Mouse (Mus musculus) brown adipose tissue, adult 24 weeks (tissue): ENCODE results near the gene Pdzrn3. TPM values are rescaled to one million over a fixed set of nuclear protein-coding genes. Genes with fewer than 3 reads are reported as not detected.

Source experiments
- H3K27ac ChIP-seq: fragments of 200-500 bp; replicated peaks from 2 replicates; pipeline ENCODE4 v1.5.1; 2012; ENCODE audit warnings: low read depth, mild to moderate bottlenecking, low read length
- H3K4me1 ChIP-seq: fragments of 200-500 bp; 2 replicates; pipeline ENCODE4 v1.6.1; 2012; ENCODE audit warnings: low read length, mixed read lengths; ENCODE audit not compliant: control insufficient read depth, insufficient read depth, insufficient read length
- H3K4me3 ChIP-seq: fragments of 200-500 bp; 2 replicates; pipeline ENCODE4 v1.5.1; 2012; ENCODE audit warnings: low read depth, mild to moderate bottlenecking, low read length, moderate library complexity; ENCODE audit not compliant: insufficient read depth
- polyA plus RNA-seq: library from polyadenylated mRNA; stranded (reverse); fragments of >200 nt; gene quantifications from 2 replicates; pipeline ENCODE4 v1.2.4, GENCODE M21; 2012; ENCODE audit not compliant: missing spikeins, insufficient read depth, insufficient read length

Pdzrn3 gene
- polyA plus RNA-seq, 1 experiment: 8.0 TPM

DNA sequence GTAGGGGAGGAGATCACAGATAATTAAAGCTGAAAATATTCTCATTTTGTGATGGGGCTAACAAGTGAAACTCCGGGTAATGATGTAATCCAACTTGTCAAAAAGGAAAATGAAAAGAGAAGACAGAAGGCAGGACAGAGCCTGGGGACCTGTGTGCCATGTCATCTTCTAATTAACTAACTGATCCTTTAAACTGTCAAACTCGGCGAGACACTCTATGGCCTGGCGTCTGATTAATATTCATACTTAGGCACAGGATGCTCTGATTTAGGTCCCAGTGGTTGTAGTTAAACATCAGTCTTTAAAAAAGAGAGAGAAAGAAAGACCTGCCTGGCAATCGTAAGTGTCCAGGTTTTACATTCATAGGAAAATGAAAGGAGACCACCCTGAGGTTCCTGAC lies 164.6 kb downstream of the Pdzrn3 start:
- no peak overlapping the region for H3K4me3 ChIP-seq
- H3K27ac ChIP-seq: no peak overlapping the region
- no peaks in the 10 kb centered on the region for H3K4me1 ChIP-seq

GRCm38 (mm10) chr6:101212086-101212485 lies 165.6 kb downstream of the Pdzrn3 start:
- no peak overlapping the region for H3K4me3 ChIP-seq
- no peak overlapping the region for H3K27ac ChIP-seq
- no peaks in the 10 kb centered on the region for H3K4me1 ChIP-seq

DNA sequence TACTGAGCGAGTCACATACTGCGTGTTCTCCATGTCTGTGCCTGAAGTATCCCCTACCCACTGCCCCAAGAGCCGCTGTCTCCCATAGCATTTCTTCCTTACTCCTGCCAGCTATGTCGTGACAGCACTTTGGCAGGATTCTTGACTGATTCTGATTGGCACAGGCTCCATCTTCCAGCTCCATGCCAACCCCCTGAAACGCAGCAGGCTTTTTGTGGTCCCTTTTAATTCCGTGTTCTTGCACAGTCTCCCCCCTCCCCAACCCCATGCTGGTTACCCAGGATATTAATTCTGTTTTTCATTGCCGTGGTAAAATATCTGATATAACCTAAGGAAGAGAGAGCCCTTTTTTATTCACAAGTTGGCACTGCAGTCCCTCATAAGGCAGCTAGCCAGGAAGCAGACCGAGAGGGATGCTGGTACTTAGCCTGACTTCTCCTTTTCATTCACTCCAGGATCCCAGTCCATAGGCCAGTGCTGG lies 166.3 kb downstream of the Pdzrn3 start:
- H3K4me1 ChIP-seq: no peaks in the 10 kb centered on the region
- no peak overlapping the region for H3K4me3 ChIP-seq
- H3K27ac ChIP-seq: no peak overlapping the region

DNA sequence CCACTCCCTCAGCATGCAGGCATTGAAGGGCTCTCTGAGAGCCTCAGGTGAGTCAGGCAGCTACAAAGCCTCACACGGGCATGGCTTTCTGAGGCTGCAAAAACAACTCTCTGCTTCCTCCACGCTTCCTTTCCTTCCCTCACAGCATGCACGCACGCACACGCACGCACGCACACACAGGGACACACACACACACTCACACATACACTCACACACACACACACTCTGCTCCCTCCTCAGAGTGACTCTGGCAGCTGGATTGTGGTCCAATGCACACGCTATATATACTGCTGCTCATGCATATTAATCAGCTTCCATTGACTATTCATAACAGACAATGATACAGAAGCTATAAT lies 178.8 kb downstream of the Pdzrn3 start:
- H3K4me3 ChIP-seq: no peak overlapping the region
- no peaks in the 10 kb centered on the region for H3K4me1 ChIP-seq
- H3K27ac ChIP-seq: no peak overlapping the region

DNA sequence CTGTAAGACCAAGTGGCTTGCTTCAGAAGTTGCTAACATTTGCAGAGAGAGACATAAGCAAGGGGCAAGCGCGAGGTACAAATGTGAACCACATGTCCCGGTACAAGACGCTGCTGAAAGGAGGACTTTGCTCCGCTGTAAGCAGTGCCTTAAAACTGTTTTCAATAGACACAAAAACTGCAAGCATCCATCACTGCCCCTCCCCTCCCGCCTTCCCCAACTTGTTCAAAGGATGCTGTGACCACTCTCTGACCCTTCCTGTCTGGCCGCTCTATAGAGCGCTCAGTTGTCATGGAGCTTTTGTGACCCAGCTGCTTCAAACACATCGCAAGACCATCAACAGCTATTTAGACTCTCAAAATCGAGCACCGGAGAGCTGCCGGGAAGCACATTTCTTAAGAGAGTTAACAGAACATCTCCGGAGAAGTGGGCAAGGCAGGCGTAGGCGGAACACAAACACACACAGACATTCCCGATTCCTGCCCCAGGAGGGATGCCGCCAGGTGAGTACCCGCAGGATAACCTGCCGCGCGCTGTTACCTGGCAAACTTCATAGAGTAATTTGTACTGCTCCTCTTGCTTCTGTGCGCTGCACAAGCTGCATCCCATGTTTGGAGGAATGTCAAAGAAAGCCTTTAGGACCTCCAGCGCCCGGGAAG lies 179.3 kb downstream of the Pdzrn3 start:
- no peak overlapping the region for H3K4me3 ChIP-seq
- H3K27ac ChIP-seq: no peak overlapping the region
- H3K4me1 ChIP-seq: no peaks in the 10 kb centered on the region

DNA sequence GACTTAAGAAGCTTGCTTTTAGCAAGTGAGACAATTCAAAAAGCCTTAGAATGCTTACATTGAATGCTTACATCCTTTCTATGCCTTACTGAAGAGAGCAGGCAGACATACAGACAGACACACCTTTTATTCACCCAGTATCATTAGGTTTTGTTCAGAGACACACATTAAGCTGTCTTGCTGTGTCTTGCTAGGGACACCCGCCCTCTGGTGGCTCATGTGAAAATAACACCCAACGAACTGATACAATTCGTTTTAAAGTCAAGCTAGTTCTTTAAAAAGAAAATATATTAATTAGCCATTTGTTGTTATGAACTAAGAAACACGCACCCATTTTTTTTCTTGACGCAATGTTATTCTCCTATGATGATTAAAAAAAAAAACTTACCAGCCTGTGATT lies 180.1 kb downstream of the Pdzrn3 start:
- no peak overlapping the region for H3K27ac ChIP-seq
- no peak overlapping the region for H3K4me3 ChIP-seq
- no peaks in the 10 kb centered on the region for H3K4me1 ChIP-seq

- Histone ChIP-seq H3K4me3 (no peak overlapping the region), H3K4me1 (no peaks in the 10 kb centered on the region), H3K27ac (no peak overlapping the region)
Measured at GRCm38 (mm10) chr6:101195891-101196290, 181.8 kb downstream of the Pdzrn3 start.

GRCm38 (mm10) chr6:101194386-101194925 lies 183.2 kb downstream of the Pdzrn3 start:
- Histone ChIP-seq H3K4me3 (no peak overlapping the region), H3K27ac (no peak overlapping the region), H3K4me1 (no peaks in the 10 kb centered on the region)

DNA sequence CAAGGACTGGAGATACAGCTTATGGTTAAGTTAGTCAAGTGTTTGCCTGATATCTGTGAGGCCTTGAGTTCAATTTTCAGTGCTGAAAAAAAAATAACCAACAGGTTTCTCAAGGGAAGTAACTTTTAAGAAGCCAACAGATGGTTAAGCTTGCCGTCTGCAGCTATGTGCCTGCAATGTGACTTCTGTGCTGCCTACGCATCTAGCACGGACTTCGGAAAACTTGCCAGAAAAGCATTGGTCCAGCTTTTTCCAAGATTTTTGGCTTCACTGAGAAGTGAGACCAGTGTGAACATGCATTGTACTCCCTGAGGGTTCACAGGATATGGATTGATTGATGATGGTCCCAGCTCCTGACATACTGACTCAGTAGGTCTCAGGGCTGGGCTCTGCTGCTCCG lies 186.1 kb downstream of the Pdzrn3 start:
- no peak overlapping the region for H3K4me3 ChIP-seq

GRCm38 (mm10) chr6:101187322-101187721 lies 190.4 kb downstream of the Pdzrn3 start:
- H3K4me3 ChIP-seq: no peak overlapping the region
- H3K27ac ChIP-seq: no peak overlapping the region
- H3K4me1 ChIP-seq: no peaks in the 10 kb centered on the region

More for the DNA sequence above, 186.1 kb downstream of the Pdzrn3 start:
- Histone ChIP-seq H3K27ac (no peak overlapping the region), H3K4me1 (no peaks in the 10 kb centered on the region)

DNA sequence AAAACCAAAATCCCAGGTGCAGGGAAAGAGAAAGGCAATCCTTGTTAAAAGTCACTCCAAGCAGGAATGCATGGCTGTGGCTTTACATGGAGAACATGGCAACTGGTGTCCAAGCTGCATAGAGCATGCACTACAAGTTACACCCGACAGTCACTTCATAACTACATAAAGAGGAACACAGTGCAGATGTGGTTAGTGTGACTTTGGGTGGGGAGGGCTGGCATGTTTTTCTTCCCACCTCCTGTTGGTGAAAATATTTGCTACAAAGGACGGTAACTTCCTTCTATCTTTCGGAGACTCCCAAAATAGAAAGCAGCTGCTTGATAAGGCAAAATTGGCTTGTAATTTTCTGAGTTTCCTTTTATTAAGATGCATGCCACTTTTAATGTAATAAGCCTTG lies 190.8 kb downstream of the Pdzrn3 start:
- no peaks in the 10 kb centered on the region for H3K4me1 ChIP-seq
- no peak overlapping the region for H3K4me3 ChIP-seq
- no peak overlapping the region for H3K27ac ChIP-seq

- H3K4me3 ChIP-seq: no peak overlapping the region
- no peak overlapping the region for H3K27ac ChIP-seq
- no peaks in the 10 kb centered on the region for H3K4me1 ChIP-seq
Measured at GRCm38 (mm10) chr6:101184103-101184785, 193.5 kb downstream of the Pdzrn3 start.

DNA sequence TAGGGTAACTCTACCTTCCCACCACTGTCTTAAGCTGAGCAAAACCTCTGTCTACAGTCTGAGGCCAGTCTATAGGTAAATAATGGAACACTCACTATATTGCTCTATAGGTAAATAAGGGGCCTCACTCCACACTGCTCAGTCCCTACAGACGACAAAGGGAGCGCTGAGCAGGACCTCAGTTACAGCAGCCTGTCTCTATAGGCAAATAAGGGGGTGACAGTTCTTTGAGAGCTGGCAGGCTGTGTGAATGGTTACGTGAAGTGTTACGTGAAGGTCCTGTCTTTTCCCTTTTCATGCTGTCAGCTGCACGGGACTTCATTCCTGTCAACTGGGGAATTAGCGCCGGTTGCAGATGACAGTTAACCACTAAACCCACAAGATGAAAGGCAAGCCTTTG lies 207.0 kb downstream of the Pdzrn3 start:
- no peak overlapping the region for H3K27ac ChIP-seq
- H3K4me1 ChIP-seq: no peaks in the 10 kb centered on the region
- H3K4me3 ChIP-seq: no peak overlapping the region

DNA sequence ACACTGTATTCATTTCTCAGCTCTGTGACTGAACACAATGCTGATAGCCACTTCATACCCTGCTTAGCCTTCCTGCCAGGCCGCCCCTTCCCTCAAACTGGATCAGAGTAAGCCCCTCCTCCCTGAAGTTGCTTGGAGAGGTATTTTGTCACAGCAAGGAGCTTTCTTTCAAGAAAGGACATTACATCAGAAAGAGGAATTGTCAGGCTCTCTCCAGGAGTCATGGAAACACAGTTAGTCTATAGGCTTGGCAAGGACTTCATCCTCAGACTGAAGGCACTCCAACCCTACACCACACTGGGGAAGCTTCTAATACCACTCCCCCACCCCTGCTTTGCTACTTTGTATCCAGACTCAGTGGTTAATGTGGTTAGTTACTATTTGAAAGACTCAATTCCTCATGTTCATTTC lies 224.2 kb downstream of the Pdzrn3 start:
- no peak overlapping the region for H3K4me3 ChIP-seq
- H3K4me1 ChIP-seq: no peaks in the 10 kb centered on the region
- H3K27ac ChIP-seq: no peak overlapping the region

DNA sequence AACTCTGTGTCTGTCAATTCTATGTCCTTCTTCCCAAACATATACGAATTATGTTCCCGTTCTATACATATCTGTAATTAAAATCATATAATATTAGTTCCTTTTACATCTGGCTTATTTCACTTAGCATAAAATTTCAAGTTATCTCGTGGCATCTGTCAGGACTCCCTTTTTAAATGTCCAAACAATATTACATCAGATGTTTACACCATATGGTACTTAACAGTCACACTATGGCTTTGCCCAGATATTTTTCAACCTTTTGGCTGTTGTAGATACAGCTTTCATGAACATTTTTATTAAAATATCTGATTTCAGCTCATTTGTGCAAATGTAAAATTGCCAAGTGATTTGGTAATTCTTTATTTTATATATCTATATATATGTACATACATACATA lies 242.3 kb downstream of the Pdzrn3 start:
- H3K4me3 ChIP-seq: no peak overlapping the region
- H3K27ac ChIP-seq: no peak overlapping the region
- no peaks in the 10 kb centered on the region for H3K4me1 ChIP-seq

GRCm38 (mm10) chr6:101125396-101125795 lies 252.3 kb downstream of the Pdzrn3 start:
- Histone ChIP-seq H3K4me1 (no peaks in the 10 kb centered on the region), H3K27ac (no peak overlapping the region), H3K4me3 (no peak overlapping the region)
